Mouse (Mus musculus) neural tube, postnatal 0 days (tissue): ENCODE data around the gene Coro1b. TPM values are rescaled to one million over a fixed set of nuclear protein-coding genes. Genes with fewer than 3 reads are reported as not detected.

Experiments used
- polyA plus RNA-seq: library from polyadenylated mRNA; unstranded; fragments of >200 nt; fragmentation: Nextera tagmentation; extraction: Ambion mirVana; gene quantifications from 2 replicates; pipeline ENCODE4 v1.2.1, GENCODE M21; 2015

Coro1b gene
- 94.3 and 112 TPM in 2 replicates for polyA plus RNA-seq

DNA sequence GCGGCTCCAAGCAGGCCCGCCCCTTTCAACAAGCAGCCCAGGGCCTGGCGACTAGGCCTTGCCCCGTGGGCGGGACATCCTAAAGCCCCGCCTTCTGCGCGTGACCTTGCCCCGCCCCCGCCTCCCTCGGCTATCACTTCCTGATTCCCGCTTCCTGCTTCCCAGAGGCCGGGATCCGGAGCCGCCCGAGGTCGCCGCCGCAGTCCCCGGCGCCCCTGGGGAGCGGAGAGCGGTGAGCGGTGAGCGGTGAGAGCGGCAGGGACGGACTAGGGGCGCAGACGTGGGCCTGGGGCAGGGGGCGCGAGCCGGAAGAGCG is at the start of gene Coro1b:
Gene Coro1b, plus strand, starts transcription at position 129 of the 316 bp plus-strand sequence.

DNA sequence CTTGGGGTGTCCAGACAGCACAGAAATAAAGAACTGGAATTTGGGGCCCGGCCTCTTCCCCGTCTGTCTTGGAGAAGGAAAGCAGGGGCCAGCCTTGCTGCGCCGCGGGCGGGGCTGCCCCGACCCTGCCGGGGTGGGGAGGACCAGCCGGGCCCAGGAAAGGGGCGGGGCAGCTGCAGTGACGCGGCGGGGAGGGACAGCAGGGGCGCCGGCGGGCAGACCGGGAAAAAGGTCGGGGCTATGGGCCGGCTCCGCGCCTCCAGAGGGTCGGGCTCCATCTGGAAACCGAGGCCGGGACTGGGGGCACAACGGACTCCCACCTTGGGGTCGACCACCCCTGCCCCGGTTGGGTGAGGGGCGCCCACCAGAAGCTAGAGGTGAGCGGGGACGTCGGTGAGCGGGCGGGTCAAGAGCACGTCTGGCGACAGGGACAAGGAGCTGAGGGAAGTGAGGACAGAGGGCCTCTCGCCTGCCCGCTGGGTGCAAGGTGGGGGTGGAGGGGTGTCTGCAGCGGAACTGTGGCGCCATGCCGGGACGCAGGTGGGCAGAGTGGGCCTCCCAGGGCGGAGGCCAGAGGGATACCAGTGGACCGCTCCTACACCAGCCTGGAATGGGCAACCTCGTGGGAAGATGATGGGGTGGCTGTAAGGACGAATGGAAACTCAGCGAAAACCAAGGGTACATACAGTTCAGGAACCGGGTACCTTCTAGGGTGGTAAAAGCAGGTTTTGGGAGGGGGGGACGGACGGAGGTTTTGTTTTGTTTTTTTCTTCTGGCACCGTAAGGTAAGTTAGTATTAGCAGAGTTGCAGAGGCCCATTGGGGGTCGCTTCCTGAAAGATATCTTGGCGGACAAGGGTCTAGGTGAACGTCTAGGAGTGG is 48.3 kb upstream of the Coro1b start, which contains the start of gene Pitpnm1:
Gene Pitpnm1, plus strand, starts transcription at position 162 of the 881 bp plus-strand sequence.

DNA sequence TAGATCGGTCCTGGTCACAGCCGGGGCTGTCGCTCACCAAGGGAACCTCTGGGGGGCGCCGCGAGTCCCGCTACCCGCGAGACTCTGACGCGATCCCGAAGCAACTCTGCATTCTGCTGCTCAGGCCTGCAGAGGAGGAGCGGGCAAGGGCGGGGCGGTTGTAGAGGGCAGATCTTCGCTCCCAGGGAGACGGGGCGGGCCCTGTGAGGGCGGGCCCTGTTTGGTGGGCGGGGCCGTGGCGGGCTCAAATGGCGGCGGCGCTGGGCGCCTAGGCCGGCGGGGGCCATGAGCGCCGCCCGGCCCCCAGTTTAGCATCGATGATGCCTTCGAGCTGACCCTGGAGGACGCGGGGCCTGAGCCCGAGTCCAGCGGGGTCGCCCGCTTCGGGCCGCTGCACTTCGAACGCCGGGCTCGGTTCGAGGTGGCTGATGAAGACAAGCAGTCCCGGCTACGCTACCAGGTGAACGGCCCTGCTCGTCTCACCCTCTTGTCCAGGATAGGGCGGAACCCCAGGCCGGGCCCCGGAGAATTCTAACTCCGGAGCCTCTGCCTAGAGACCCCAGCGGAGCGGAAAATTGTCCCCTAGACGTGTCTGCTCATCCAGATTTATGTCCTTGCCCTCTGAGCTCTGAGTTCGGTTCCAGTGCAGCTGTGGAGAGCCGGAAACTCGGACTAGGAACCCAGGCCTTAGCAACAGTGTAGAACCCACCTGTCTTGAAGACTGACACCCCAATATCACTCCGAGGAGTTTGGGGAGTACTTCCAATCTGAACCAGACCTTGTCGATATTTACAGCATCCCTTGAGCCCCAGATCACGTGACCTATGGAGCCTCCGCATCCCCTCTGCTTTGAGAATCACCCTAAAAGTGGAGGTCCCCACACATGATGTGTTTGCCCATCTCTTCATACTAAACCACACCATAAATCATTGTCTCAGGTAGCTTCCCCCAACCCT is 22.4 kb upstream of the Coro1b start, which contains the start of gene Aip:
Gene Aip, minus strand, starts transcription at position 118 of the 956 bp plus-strand sequence.

DNA sequence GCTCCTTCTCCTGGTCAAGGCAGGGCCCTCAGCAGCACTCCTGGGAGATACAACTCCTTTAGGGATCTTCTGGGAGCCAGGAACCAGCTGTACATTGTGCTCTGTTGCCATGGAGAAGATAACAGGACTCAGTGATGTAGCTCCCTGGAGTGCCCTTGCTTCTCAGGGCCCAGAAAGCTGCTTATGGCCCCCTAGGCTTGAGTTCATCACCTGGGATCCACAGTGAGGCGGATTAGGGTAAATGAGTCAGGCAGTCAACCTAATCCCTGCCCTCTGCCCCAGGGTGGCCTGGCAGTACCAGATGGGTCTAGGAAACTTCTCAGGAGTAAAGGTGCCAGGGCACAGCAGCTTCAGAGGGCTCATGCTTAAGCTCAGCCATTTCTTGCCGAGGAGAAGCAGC is 9.0 kb upstream of the Coro1b start, which contains the start of gene Gpr152:
Gene Gpr152, plus strand, starts transcription at position 342 of the 400 bp plus-strand sequence.

DNA sequence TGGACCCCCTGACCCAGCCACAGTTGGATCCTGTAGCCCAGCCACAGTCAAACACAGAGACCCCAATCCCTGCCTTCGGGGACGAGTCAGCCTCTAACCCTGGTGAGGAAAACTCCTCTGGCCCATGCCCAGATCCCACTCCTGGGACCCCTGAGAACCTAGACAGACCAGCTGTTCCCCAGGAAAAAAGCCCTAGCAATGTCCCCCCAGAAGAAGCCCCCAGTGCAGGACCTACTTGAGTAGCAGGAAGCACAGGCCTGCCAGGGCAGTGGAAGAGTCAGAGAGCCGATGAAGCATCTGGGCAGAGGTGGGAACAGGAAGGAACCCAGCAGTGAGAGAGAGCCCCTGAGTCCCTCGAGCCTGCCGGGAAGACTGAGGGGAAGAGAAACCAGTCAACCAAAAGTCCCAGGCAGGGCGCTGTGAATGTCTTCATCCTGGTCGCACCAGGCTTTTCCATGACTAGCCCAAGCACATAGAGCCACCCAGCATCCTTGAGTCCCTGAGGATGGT is 4.6 kb upstream of the Coro1b start, which contains the start of gene Cabp4:
Gene Cabp4, minus strand, starts transcription at position 275 of the 510 bp plus-strand sequence.

DNA sequence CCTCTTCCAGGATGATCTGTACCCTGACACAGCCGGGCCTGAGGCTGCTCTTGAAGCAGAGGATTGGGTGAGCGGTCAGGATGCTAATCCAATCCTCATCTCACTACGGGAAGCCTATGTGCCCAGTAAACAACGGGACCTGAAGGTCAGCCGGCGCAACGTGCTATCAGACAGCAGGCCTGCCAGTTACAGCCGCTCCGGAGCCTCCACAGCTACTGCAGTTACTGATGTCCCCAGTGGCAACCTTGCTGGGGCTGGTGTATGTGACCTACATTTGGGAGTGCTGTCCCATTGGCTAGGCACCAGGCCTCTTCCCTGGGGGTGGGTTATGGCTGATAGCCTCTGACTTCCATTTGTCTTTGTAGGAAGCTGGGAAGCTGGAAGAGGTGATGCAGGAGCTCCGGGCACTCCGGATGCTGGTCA is 4.8 kb downstream of the Coro1b start, which contains the start of gene Ptprcap:
Gene Ptprcap, plus strand, starts transcription at position 373 of the 423 bp plus-strand sequence.

DNA sequence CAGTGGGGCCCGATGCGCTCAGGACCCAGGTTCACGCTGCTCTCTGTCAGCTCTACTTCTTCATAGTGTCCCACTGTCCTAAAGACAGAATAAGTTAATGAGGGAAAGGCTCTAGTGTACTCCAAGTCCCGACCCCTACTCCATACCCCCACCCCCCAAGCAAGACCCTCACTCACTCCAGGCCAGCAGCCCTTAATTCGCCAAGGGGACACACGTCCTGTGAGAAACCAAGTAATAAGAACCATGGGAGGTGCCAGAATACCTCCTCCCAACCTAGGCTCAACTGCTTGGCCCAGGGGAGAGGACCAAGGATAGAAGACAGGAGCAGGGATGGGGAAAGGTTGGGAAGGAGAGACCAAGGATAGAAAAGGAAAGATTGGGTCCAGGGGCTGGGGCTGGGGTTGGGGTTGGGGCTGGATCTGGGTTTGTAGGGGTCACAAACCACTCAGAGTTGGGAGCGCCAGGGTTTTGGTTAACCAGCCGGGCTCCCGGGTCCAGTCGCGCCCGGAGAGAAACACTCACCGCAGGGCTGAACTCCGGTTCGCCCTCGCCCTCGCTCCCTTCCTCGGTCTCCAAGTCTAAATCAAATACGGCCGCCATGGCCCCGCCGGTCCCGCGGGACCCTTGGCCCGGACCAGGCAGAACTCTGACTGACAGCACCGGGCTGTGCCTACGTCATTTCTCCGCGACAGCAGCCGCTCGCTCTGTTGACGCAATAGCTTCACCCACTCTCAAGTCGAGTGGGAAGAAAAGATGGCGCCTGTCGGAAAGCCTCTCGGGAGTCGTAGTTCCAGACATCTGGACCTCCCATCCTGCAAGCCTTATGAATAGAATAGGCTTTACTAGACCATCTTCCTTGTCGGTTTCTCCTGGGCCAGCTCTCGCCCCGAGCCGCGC is 14.5 kb downstream of the Coro1b start, which contains the start of gene Rps6kb2:
Gene Rps6kb2, minus strand, starts transcription at position 709 of the 897 bp plus-strand sequence.

DNA sequence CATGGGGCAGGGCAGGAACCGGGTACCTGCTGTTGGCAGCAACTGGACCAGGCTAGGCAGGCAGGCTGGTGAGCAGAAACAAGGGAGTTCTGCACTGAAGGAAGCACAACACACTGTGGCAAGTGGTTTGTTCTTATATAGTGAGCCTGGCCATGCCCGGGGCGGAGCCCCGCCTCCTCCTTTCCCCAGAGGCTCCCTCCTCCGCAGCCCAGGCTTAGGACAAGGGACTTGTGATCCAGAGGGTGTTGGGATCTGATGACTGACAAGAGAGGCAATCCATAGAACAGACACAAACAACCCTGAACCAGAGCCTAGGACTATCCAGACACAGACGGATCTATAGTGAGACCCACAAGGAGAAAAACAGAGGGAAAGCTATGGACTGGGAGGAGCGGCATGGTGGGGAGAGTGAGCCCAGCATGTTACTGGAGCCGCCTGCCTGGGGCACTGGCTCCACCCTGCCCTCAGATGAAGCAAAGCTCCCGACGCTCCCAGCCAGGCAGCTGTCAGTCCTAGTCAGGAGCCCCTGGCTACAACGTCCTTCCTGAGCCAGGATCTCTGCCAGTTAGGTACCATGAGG is 27.0 kb downstream of the Coro1b start, which contains the start of gene Carns1:
Gene Carns1, minus strand, starts transcription at position 112 of the 580 bp plus-strand sequence.

DNA sequence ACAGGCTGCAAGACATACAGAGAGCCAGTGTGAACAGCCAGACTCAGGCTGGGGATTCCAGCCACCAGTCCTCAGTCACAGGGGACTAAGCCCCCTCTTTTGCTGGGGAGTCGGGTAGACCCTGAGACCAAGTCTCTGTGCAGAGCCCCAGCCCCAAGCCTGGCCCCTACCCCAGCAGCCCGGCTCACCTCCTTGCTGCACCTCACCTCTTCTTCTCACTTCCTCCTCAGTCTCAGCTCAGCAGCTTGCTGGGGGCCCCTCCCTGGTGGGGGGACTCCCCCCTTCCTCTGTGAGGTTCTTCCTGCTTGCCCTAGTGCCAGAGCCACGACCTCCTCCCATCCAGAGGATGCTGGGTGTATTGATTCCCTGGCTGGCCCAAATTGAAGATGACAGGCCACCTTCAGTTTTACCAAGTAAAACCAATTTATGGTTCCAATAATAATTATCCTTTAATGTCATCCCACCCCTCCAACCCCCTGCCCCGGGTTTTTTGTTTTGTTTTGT is 42.5 kb downstream of the Coro1b start, which contains the start of gene Tbc1d10c:
Gene Tbc1d10c, minus strand, starts transcription at position 454 of the 504 bp plus-strand sequence.

DNA sequence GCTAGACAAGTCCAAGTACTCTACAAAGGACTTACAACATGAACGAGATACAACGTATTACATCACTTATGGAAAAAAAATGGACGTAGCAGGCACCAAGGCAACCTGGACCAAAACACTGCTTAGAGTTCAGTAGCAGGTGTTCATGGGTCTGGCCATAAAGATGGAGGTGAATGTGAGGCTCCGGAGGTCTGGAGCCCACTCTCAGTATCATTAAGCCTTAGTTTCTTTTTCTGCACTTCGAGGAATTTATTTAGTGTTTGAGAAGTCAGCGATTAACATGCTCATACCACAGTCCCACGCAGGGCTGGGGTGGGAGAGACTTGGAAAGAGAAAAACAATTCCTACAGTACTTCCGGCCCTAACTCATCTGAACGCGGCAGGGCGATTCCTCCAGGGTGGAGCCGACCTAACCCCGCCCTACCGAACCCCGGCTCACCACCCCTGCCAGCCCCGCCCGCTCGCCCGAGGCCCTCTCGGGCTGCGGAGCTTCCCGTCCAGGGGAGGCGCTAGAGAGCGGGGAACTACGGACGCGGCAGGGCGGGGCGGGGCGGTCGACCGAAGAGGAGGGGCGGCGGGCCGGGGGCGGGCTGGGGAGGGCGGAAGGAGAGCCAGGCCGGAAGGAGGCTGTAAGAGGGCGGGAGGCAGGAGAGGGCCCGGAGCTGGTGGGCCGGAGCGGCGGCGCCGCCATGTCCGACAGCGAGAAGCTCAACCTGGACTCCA is 43.3 kb downstream of the Coro1b start, which contains the start of gene Ppp1ca:
Gene Ppp1ca, plus strand, starts transcription at position 538 of the 723 bp plus-strand sequence.

DNA sequence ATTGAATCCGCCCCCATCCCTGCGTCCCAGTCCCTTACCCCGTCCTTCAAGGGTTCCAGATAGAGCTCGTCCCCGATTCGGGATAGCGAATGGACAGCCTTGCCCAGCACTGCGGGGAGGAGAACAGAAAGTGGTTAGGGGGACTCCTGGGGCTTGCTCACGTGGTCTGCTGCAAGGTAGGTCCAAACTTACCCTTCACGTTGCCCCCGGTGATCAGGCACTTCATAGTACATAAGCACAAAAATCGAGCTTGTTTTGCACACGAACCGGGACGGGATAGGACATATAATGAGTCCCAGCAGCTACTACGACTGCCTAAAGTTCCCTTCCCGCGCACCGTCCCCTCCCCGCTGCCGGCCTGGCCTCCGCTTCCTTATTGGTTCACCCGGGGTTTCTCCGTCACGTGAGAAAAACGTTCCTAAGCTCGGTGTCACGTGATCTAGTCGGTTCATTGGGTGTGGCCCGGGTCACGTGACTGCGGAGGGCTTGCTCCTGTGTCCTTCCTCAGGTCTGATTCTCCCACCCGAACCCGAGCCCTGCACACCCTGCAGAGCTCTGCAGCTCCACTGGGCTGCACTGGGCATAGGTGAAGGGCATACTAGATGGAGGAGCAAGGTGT is 53.0 kb downstream of the Coro1b start, which contains the start of gene Rad9a:
Gene Rad9a, minus strand, starts transcription at position 372 of the 619 bp plus-strand sequence.

Other genes with a start within 250 kb of the Coro1b start
- gene Tcirg1, start 241.5 kb upstream of the Coro1b start, polyA plus RNA-seq: 19.2 and 21.3 TPM in 2 replicates
- gene Ndufs8, start 235.8 kb upstream of the Coro1b start, polyA plus RNA-seq: 418 and 427 TPM in 2 replicates
- gene Aldh3b1, start 218.8 kb upstream of the Coro1b start, polyA plus RNA-seq: 5.1 and 5.3 TPM in 2 replicates
- 18.9 and 23.6 TPM in 2 replicates for gene Unc93b1, start 213.4 kb upstream of the Coro1b start, polyA plus RNA-seq
- gene Aldh3b3, start 190.0 kb upstream of the Coro1b start, polyA plus RNA-seq: not detected in 2 replicates
- gene Aldh3b2, start 176.3 kb upstream of the Coro1b start, polyA plus RNA-seq: 0.45 TPM in 2 replicates
- 4.4 and 5.1 TPM in 2 replicates for gene Acy3, start 162.0 kb upstream of the Coro1b start, polyA plus RNA-seq
- gene Tbx10, start 155.9 kb upstream of the Coro1b start, polyA plus RNA-seq: 0.12 TPM in 1 of 2 replicates, not detected in the other
- gene Nudt8, start 148.0 kb upstream of the Coro1b start, polyA plus RNA-seq: 26.9 and 27.1 TPM in 2 replicates
- 2.2 and 2.6 TPM in 2 replicates for gene Gm49405, start 148.0 kb upstream of the Coro1b start, polyA plus RNA-seq
- 3.2 TPM in 2 replicates for gene Doc2g, start 145.3 kb upstream of the Coro1b start, polyA plus RNA-seq
- 281 and 291 TPM in 2 replicates for gene Ndufv1, start 135.8 kb upstream of the Coro1b start, polyA plus RNA-seq
- 590 and 603 TPM in 2 replicates for gene Gstp1, start 110.6 kb upstream of the Coro1b start, polyA plus RNA-seq
- gene Gstp2, start 102.6 kb upstream of the Coro1b start, polyA plus RNA-seq: 0.48 and 2.7 TPM in 2 replicates
- gene Gstp3, start 89.0 kb upstream of the Coro1b start, polyA plus RNA-seq: not detected in 2 replicates
- gene Cabp2, start 67.0 kb upstream of the Coro1b start, polyA plus RNA-seq: not detected in 2 replicates
- 74.2 and 77.2 TPM in 2 replicates for gene Cdk2ap2, start 51.4 kb upstream of the Coro1b start, polyA plus RNA-seq
- gene Pitpnm1, start 48.6 kb upstream of the Coro1b start, polyA plus RNA-seq: 90.8 and 110 TPM in 2 replicates
- 103 and 106 TPM in 2 replicates for gene Aip, start 22.8 kb upstream of the Coro1b start, polyA plus RNA-seq
- not detected in 2 replicates for gene Gpr152, start 8.8 kb upstream of the Coro1b start, polyA plus RNA-seq
- gene Cabp4, start 4.6 kb upstream of the Coro1b start, polyA plus RNA-seq: 0.26 and 0.76 TPM in 2 replicates
- 0.70 TPM in 1 of 2 replicates, not detected in the other for gene Ptprcap, start 5.0 kb downstream of the Coro1b start, polyA plus RNA-seq
- gene Rps6kb2, start 14.7 kb downstream of the Coro1b start, polyA plus RNA-seq: 41.9 and 53.4 TPM in 2 replicates
- 6.2 and 6.6 TPM in 2 replicates for gene Carns1, start 26.9 kb downstream of the Coro1b start, polyA plus RNA-seq
- 1.2 and 1.6 TPM in 2 replicates for gene Tbc1d10c, start 42.7 kb downstream of the Coro1b start, polyA plus RNA-seq
- 572 and 576 TPM in 2 replicates for gene Ppp1ca, start 43.4 kb downstream of the Coro1b start, polyA plus RNA-seq
- 14.9 and 15.7 TPM in 2 replicates for gene Rad9a, start 53.0 kb downstream of the Coro1b start, polyA plus RNA-seq
- 1.2 and 1.3 TPM in 2 replicates for gene Clcf1, start 65.6 kb downstream of the Coro1b start, polyA plus RNA-seq
- gene AC109138.7, start 65.7 kb downstream of the Coro1b start, polyA plus RNA-seq: not detected in 2 replicates
- 32.9 and 33.0 TPM in 2 replicates for gene Pold4, start 83.3 kb downstream of the Coro1b start, polyA plus RNA-seq
- 18.8 and 24.1 TPM in 2 replicates for gene Ssh3, start 120.6 kb downstream of the Coro1b start, polyA plus RNA-seq
- 85.0 and 93.2 TPM in 2 replicates for gene Ankrd13d, start 134.5 kb downstream of the Coro1b start, polyA plus RNA-seq
- gene Grk2, start 157.6 kb downstream of the Coro1b start, polyA plus RNA-seq: 37.0 and 46.2 TPM in 2 replicates
- gene Kdm2a, start 249.7 kb downstream of the Coro1b start, polyA plus RNA-seq: 21.2 and 22.8 TPM in 2 replicates